Mouse (Mus musculus): ENCODE measurements around the gene Nfkbie.
A peak's percentile ranks its signal among the peaks of the same experiment; 100 is the strongest.

Gene Nfkbie

DNA sequence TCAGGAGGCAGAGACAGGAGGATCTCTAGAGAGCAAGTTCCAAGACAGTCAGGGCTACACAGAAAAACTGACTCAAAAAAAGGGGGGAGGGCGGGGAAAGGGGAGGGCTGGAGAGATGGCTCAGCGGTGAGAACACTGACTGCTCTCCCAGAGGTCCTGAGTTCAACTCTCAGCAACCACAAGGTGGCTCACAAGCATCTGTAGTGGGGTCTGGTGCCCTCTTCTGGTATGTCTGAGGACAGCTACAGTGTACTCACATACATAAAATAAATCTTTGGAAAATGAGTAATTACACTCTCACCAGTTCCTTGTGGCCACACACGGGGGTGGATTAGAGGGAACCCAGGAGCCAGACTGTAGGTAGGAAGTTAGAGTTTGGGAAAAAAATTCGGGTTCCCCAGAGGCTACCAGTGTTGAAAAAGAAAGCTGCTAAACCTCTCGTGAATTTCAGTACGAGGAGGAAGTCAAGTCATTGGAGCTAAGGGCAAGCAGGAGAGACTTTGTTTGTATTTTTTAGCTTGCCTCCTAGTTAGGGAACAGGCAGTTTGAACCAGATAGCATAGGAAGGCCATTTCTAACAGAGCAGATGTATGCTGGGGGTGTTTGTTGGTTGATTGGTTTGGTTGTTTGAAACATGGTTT, 27.3 kb downstream of the Nfkbie start:
- peak in 1 of 2 experiments; percentile 50 for DNase-seq

DNA sequence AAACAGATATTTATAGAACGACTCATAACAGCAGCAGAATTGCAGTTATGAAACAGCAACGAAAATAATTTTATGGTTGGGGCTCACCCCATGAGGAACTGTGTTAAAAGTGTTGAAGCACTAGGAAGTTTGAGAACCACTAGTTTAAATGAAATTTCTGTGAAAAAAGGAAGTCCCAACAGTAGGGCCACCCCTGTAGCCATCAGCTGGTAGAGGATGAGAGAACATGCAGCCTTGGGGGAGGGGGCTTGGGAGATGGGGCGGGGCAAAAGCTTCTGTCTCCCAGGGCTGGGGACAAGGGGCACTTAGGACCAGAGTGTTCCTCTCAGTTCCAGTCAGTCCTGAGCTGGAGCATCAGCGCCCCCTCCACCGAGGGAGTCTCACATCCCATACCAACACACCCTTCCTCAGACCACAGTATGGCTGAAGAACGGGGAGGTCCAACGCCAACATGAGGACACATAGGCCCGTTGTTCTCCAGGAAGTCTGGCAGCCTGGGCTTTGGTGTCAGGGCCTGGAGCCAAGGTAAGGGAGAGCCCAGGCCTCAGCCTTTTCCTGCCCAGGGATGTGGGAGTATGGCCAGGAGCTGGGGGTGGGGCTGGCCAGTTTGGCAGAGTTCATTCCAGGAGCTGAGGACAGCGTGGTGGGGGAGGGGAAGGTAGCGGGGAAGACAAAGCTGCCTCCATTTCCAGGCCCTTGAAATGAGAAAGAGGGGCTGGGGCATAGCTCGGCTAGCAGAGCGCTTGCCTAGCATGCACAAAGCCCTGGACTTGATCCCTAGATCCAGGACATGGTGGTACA, 28.8 kb downstream of the Nfkbie start:
- peak; percentile 90 to 94 for DNase-seq

DNA sequence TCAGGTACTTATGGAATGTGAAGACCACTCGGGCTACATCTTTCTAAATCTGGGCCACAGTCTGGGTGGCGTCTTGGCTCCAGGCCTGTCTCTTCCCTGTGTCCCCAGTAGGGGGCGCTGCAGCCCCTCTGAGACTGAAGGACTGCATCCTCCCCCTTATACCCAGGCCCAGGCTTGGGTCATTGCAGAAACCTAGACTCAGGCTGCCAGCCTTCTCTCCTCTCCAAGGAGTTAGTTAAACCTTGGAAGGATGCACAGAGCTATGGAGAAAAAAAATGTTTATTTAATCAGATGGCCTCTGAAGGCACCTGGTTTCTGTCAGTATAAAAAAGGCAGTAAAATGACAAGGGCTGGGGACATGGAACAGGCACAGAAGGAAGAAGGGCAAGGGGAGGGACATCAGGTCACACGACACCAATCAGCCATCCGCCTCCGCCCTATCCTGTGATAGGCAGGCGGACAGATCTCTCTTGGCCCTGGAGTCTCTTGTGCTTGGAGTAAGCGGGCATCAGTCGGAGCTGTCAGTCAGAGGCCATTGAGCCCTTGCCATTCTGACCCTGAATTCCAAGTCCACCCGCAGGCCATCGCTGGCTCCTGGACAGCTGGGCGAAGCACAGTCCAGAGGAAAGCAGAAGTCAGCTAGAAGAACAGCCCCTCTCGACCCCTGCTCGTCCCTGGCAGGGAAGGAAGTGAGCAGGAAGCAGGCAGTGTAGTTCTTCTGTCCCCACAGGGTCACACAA, 29.6 kb downstream of the Nfkbie start:
- DNase-seq = peak; percentile 91 to 94

DNA sequence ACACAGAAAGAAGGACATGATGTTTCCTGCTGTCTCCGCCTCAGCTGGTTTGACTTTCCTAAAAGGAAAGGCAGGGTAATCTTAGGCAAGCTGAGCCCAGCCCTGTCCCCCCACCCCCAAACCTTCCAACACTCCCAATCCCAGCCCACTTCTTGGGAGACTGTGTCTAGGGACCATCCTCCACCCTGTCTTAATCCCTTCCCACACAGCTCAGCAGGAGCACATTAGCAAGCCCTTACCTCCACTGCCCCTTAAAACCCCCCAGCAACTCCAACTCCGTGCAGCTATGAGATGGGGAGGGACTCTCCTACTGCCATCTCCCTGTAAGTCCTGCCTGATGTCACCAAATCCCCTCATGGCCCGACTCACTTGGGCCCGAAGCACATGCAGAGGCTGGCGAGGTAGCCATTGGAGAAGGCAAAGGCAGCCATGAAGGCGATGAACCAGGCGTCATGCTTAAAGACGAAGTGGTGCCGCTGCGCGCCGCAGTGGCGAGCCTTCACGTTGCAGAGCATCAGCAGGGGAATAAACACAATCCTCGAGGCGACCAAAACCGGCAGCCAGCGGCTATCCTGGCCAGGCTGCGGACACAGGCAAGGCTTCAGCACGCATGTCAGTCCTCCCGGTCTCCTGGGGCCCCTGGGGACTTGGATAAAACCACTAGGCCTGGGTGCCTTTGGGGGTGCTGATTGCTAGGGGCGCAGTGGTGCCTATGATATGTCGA, 30.4 kb downstream of the Nfkbie start:
- DNase-seq = peak in 1 of 2 experiments; percentile 23

DNA sequence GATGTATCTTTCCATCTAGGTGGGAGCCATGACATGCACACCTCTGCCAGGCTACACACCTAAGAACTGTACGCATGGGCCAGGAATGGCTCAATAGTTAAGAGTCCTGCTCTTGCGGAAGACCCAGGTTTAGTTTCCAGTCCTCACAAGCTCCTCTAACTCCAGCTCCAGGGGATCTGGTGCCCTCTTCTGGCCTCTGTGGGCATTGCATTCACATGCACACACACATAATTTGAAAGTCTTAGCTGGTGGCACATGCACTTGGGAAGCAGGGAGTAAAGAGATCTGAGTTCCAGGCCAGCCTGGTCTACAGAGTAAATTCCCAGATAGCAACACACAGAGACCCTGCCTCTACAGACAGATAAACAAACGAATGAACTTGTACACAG, 30.9 kb downstream of the Nfkbie start:
- DNase-seq = peak; percentile 54 to 78

DNA sequence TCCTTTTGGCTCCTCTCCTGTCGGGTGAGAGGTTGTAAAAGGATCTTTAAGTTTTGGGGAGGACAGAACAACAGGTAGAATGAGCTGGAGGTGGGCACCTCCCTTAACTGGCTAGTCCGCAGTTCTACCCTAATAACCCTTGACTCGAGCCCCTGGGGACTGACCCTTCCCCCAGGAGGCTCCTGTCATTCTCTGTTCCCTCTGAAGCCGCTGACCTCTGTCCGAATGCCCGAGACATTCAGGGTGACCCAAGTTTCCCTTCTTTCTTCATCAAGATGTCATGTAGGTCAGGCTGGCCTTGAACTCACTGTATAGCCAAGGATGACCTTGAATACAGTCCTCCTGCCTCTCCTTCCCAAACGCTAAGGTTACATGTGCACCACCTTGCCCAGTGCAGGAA, 32.9 kb downstream of the Nfkbie start:
- DNase-seq = no peak

DNA sequence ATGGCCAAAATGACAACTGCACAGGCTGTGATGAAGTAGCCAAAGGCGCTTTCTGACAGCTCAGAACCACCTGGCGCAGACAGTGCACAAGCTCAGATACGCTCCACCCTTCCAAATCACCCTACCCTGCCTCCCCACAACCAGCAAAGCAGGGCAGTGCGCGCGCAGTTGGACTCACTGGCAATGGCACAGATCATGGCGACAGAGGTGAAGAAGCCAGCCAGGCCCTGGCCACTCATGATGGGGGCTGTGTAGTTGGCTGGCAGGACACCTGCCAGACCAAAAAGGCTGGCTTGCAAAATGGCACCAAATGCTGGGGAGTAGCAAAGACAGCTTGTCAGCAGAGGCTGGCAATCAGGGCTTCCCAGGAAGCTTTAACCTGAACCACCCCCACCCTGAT, 33.7 kb downstream of the Nfkbie start:
- DNase-seq = peak; percentile 84 to 86

DNA sequence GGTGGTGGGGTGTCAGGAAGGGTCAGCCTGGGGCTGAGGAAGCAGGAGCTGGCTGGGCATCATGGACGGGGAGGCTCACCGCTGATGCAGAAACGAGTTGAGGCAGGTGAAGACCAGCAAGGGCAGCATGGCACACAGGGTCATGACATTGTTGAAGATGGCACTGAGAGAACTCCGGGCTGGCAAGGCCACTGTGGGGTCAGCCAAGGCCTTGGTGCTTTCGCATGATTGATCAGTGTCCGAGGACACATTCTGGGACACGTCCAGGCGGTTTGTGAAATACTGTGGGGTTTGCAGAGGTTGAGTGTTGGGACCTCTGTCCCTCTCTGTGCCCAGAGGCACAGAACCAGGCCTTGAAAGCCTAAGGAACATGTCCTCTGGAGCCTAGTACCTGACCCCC, 34.3 kb downstream of the Nfkbie start:
- DNase-seq = peak in 1 of 2 experiments; percentile 37

DNA sequence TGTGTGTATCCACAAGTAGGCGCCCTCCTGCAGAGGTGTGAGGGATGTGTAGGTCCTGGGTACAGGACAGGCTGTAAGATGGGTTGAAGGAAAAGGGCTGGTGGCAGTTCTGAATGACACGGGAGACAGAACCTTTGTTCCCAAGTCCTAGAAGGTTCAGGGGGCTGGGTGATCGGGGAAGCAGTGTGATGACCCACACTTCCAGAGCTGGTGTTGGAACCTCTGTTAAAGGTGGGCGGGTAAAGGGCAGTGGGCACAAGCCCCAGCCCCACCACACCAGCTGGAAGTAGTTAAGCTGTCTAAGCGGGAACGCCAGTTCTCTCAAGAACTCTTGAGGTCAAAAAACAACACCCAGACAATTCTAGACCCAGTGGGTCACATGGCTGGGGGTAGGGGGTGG, 34.9 kb downstream of the Nfkbie start:
- peak in 1 of 2 experiments; percentile 16 for DNase-seq

DNA sequence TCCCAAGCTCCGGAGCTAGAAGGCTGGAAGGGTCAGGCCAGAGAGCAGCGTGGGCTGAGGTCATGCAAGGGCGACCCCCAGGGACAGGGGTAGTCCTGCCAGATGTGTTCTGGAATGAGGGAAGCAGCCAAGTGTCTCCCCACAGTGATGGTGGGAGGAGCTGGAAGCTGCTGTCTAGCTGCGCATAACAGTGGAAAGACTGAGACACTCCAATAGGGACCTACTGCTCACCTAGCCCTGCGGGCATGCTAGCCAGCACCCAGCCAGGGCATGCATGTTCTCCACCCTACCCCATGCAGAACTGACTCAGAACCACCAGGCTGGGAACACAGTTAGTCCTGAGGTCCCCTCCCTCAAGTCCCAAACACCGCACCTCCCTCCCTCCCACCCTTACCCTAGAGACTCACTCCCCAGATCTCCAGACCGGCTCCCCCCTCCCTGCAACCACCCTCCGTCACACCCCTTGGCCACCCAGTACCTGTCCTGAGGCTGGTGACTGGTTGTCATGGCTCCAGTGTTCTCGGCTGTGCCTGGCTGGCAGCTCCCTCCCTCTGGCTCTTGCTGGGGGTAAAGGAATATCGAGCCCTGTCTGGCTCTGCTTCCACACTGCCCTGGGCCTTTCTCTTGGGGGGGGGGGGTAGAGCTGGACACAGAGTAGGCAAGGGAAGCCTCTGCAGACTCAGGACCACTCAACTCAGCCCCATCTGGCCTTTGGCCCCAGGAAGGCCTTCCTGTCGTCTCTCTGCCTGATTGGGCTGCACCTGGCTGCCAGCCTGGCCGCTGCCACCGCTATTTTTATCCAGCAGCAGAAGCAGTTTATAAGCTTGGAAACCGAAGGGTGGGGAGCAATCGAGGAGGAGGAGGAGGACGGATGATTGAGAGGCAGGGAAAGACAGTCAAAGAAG, 36.5 kb downstream of the Nfkbie start:
- DNase-seq = peak; percentile 67 to 68

DNA sequence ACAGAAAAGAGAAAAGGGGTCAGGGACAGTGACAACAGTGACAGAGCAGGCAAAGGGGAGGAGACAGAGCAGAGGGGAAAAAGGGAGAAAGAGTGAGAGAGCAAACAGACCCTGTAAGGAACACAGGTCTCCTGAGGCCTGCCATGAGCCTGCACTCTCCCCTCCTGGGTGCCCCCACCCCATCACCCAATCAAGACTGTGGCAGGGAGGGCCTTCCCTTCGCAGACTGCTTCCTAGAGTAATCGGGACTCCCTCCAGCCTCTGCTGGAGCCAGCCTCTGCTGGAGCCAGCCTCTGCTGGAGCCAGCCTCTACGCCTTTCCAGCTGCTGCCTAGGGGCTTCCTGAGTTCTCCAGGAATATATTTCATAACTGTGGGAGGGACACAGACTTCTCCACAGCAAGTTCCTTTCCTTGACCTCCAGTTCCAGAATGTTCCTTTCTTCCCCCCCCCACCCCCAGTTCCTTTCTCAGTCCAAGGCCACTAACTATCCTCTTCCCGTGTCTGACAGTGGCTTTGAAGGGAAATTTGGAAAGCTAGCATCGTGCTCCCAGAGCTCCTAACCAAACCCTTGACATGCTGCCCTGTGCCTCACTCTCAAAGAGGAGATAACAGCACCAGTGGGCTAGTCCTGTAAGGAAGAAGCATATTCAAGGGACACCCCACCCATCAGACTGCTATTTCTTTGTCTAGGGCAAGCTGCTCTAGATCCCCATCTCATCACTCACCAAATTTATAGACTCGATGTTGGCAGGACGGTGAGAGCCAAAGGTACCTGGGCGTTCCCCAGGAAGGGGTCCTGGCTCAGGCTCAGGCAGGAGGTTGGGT, 37.3 kb downstream of the Nfkbie start:
- DNase-seq = peak; percentile 42 to 47

DNA sequence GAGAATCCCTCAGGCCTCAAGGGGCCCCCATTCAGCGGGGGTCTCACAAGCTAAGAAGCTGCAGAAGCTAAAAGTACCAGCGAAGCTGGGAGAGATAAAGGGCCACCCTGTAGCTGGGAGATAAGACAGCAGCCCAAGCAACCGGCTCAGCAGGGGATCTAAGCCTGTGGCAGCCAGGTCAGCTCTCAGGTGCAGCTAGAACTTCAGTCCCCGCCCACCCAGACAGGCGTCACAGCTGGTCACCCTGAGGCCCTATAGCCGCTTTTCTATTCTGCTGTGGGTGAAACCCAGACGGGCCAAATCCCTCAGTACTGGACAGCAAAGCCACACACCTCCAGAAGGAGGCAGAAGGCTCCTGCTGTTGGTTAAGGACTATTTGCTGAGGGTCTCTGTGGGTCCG, 38.0 kb downstream of the Nfkbie start:
- DNase-seq = peak; percentile 50 to 56

DNA sequence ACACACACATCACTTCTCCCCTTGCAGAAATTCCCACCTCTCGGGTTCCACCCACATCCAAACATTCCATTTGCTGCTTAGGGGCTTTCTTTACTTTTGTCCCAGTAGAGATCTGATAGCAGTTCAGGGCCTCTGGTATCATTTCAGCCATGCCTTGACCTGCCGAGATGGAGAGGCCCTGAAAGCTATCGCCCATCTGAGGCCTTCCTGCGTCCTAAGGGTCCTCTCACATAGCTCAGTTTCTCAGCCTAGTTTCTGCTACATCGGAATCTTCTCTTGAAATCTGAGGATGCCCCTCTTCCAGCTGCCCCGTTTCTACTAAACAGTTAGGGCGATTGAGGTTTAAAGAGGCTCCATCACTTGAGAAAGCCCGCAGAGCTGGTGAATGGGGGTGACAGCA, 38.7 kb downstream of the Nfkbie start:
- DNase-seq = peak in 1 of 2 experiments; percentile 31

DNA sequence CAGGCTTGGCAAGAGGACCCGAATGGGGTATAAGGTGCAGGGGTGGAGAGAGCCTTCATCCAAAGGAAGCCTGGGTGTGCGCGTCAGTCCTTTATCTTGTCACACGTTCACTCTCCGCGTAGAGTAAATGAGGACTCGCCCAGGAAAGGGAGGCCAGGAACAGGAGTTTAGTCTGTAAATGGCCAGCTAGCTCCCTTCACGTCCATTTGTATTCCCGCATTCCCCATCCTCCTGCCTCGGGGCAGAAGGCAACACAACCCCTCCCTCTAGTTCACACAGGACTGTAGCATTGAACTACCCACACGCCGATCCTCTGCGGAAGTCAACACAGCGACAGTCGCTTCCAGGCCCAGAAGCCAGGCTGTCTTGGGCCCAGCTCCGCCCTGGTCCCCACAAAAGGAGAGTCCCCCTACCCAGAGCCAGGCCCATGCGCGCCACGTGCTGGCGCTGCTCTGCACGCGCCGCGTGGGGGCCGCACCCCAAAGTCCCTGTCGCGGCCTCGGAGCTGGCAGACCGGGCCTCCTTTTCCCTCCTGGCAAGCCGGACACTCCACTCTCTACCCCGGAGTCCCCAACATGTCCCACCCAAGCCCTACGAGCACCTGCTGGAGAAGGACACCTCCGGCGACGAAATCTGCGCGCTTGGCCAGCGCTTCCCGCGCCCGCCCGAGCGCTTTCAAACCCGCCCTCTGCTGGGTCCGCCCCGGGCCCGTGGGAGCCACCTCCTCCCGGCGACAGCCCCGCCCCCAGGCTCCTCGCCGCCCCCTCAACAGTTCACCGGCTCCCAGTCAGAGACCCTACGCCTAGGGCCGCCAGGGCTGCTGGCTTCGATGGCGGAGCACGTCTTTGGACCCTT, 39.6 kb downstream of the Nfkbie start:
- DNase-seq = peak; percentile 83 to 88

DNA sequence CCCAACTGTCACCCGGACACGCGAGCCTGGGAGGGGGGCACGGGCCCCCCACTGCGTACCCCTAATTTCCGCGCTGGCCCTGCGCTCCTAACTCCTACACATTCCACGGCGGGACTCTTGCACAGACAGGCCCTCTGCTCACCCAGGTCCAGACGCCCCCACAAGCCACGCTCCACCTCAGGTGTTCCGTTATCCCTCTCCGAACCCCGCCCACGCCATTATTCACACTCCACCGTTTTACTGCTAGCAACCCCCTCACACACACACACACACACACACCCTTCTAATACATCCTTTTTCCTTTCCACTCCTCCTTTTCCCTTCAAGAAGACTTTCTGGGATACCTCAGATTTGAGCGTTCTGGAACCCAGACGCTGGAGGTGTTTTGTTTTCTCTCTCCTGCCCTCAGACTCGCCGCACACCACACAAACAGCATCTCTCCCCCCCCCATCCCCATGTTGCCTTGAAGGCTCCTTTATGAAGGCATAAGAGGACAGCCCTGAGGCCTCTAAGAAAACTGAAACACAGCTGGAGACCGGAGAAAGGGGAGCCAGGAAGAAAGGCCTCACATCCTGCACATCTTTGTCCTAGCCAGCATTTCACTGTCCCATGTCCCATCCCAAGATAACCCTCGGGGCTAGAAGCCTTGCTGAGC, 40.4 kb downstream of the Nfkbie start:
- DNase-seq = peak in 1 of 2 experiments; percentile 75

DNA sequence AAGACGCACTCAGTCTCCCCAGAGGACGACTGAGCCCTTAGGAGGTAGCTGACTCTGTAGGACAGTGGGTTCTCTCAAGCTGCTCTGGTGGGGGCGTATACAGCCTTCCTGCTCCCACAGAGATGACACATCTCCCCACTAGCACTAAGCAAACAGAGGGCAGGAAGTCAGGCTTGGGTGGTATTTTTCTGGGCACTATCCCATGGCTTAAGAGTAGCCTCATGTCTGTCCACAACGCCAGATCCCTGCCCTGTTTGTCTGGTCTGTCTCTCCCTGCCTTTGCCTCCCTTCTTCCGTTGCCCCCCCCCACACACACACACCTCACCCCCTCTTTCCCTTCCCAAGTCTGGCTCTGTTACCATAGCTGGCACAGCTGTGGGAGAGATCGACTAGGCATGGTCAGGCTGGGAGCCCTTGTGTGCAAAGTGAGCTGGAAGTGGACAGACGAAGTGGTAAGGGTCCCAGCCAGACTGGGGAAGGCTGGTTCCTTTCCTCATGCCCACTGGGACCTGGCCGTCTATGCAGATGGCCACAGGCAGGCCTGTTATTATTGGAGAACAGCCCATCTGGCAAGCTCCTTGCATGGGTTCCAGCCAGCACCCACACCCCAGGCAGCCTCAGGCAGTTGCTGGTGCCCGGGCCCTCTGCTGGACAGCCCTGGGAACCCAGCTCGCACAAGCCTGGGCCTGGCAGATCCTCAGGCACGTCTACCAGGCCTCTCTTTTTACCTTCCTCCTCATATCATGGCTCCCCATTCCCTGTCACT, 41.3 kb downstream of the Nfkbie start:
- peak; percentile 83 to 86 for DNase-seq

DNA sequence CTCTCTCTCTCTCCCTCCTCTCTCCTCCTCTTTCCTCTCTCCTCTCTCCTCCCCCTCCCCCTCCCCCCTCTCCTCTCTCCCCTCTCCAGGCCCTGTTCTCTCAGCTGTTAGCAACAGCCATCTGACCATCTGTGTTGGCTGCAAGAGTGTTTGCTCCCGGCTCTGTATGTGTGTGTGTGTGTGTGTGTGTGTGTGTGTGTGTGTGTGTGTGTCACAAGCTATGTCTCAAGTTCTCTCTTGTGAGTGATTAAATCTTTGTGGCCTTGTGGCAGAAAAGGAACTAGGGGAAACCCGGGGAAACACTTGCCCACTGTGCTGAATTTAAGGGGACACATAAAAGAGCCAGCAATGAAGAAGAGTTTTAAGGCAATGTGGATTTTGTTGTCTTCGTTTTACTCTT, 42.3 kb downstream of the Nfkbie start:
- peak; percentile 74 to 83 for DNase-seq

DNA sequence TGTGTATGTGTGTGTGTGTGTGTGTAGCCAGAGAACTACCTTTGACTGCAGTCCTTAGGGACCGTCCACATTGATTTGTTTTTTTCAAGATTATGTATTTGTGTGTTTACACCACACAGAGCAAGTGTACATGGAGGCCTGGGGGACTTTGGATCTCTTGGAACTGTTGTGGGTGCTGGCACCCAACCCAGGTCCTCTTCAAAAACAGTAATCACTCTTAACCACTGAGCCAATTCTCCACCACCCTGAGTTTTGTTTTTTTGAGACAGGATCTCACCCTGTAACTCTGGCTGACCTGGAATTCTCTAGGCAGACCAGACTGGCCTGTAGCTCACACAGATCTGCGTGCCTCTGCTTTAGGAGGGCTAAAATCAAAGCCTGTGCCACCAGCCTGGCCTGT, 42.9 kb downstream of the Nfkbie start:
- peak in 1 of 2 experiments; percentile 32 for DNase-seq

DNA sequence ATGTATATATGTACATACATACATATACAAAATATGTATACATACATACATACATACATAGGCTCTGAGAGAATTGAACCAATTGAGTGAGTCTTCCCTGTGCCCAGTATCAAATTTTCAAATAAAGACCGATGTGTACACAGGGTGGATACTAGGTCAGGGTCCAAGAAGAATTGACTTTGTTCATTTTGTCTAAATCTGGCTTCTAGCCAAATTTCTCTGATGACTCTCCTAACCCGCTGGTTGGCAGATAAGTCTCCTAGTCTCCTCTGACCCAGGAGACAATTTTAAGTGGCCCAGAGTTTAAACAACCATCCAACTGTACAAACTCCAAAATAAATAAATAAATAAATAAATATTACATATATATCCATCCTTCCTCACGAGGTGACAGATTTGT, 43.4 kb downstream of the Nfkbie start:
- no peak for DNase-seq

All from cerebellum, postnatal 14 days (tissue).